Mouse (Mus musculus): ENCODE measurements around the gene Rgl2.
A peak's percentile ranks its signal among the peaks of the same experiment; 100 is the strongest.

The Rgl2 gene

GRCm38 (mm10) chr17:33921361-33921760, 8.0 kb upstream of the Rgl2 start:
- no peak for DNase-seq (ENCODE audit: low spot score in 2 of 2)

- peak in 1 of 2 experiments; percentile 62 for DNase-seq (ENCODE audit: low spot score in 2 of 2)
Measured at GRCm38 (mm10) chr17:33924577-33925283, 4.6 kb upstream of the Rgl2 start.

- DNase-seq (ENCODE audit: low spot score in 2 of 2): peak in 1 of 2 experiments; percentile 58
Measured at GRCm38 (mm10) chr17:33925406-33926116, 3.8 kb upstream of the Rgl2 start.

- DNase-seq (ENCODE audit: low spot score in 2 of 2): peak in 1 of 2 experiments; percentile 59
Measured at GRCm38 (mm10) chr17:33926207-33926932, 3.0 kb upstream of the Rgl2 start.

GRCm38 (mm10) chr17:33928251-33928947, 944 bp upstream of the Rgl2 start:
- DNase-seq (ENCODE audit: low spot score in 2 of 2): no peak

GRCm38 (mm10) chr17:33930280-33931158, 1.2 kb downstream of the Rgl2 start:
- peak; percentile 55 to 64 for DNase-seq (ENCODE audit: low spot score in 2 of 2)

- no peak for DNase-seq (ENCODE audit: low spot score in 2 of 2)
Measured at GRCm38 (mm10) chr17:33931159-33931866, 2.0 kb downstream of the Rgl2 start.

GRCm38 (mm10) chr17:33931947-33932346, 2.6 kb downstream of the Rgl2 start:
- DNase-seq (ENCODE audit: low spot score in 2 of 2): no peak

- no peak for DNase-seq (ENCODE audit: low spot score in 2 of 2)
Measured at GRCm38 (mm10) chr17:33932448-33932847, 3.1 kb downstream of the Rgl2 start.

GRCm38 (mm10) chr17:33932970-33933369, 3.6 kb downstream of the Rgl2 start:
- no peak for DNase-seq (ENCODE audit: low spot score in 2 of 2)

- no peak for DNase-seq (ENCODE audit: low spot score in 2 of 2)
Measured at GRCm38 (mm10) chr17:33935422-33936055, 6.2 kb downstream of the Rgl2 start.

GRCm38 (mm10) chr17:33936993-33937392, 7.7 kb downstream of the Rgl2 start:
- DNase-seq (ENCODE audit: low spot score in 2 of 2): no peak

GRCm38 (mm10) chr17:33938783-33939182, 9.4 kb downstream of the Rgl2 start:
- DNase-seq (ENCODE audit: low spot score in 2 of 2): no peak

GRCm38 (mm10) chr17:33940206-33940805, 11.0 kb downstream of the Rgl2 start, which contains the start of the genes Pfdn6 and Wdr46:
TSS of gene Pfdn6 (minus strand) at chr17:33940343.
TSS of gene Wdr46 (plus strand) at chr17:33940660.
- peak; percentile 72 to 87 for DNase-seq (ENCODE audit: low spot score in 2 of 2)

- DNase-seq (ENCODE audit: low spot score in 2 of 2): no peak
Measured at GRCm38 (mm10) chr17:33940981-33941380, 11.6 kb downstream of the Rgl2 start.

GRCm38 (mm10) chr17:33941381-33941780, 12.0 kb downstream of the Rgl2 start:
- DNase-seq (ENCODE audit: low spot score in 2 of 2): no peak

GRCm38 (mm10) chr17:33943454-33943853, 14.1 kb downstream of the Rgl2 start:
- no peak for DNase-seq (ENCODE audit: low spot score in 2 of 2)

GRCm38 (mm10) chr17:33947430-33948089, 18.2 kb downstream of the Rgl2 start:
- no peak for DNase-seq (ENCODE audit: low spot score in 2 of 2)
